ENCODE assay signal across 14 mouse cellular contexts in genomic region chr11:61337586-61337985, GRCm38 (mm10). TPM values are rescaled to one million over a fixed set of nuclear protein-coding genes. Genes with fewer than 3 reads are reported as not detected.
DNase-seq lines count a peak whose midpoint lies in the region; ATAC-seq and TF ChIP-seq lines count a peak whose summit lies in the region.
"Had no signal": no experiment of that assay in that cellular context is flagged by ENCODE, and none has a peak within 500 bp of the region (broad histone marks: within the 10 kb centered on the region; RNA-seq: fewer than 3 reads in every experiment).

No protein-coding gene starts in this region.

- peaks cover 7% of the 10 kb centered on the region for H3K4me1 ChIP-seq in heart, embryonic 10.5 days
- no peaks in the 10 kb centered on the region for H3K4me1 ChIP-seq in liver, embryonic 14.5 days (replicated peaks; ENCODE audit: control insufficient read depth in 2 of 2, insufficient read depth in 2 of 2, low read length in 1 of 2)
- H3K4me1 ChIP-seq in liver, embryonic 11.5 days (replicated peaks; ENCODE audit: control insufficient read depth, insufficient read depth, low read length), result 0 out of 2 replicates have a peak, but pooled peaks cover 3% of the 10 kb centered on the region

- H3K27me3 ChIP-seq in heart, embryonic 10.5 days (ENCODE audit: insufficient read depth, poor library complexity, severe bottlenecking), result peaks cover 30% of the 10 kb centered on the region
- H3K27me3 ChIP-seq in liver, embryonic 14.5 days (ENCODE audit: control insufficient read depth, insufficient read depth, low read length), result peaks cover 12% of the 10 kb centered on the region
- peaks cover 23% of the 10 kb centered on the region for H3K27me3 ChIP-seq in liver, embryonic 11.5 days (replicated peaks; ENCODE audit: control insufficient read depth, insufficient read depth, low read length)

- peak; percentile 5 for DNase-seq in heart, adult 8-10 months (ENCODE audit: low spot score)
- DNase-seq in heart, embryonic 10.5 days (ENCODE audit: low spot score), result no peak
- DNase-seq in liver, embryonic 14.5 days (ENCODE audit: low read depth in 3 of 3, low spot score in 3 of 3), result no peak
- DNase-seq in liver, embryonic 11.5 days (ENCODE audit: low spot score), result no peak
- DNase-seq in ES-CJ7 (ENCODE audit: low read depth, low spot score), result peak; percentile 53
- peak; percentile 43 for DNase-seq in naive thymus-derived CD4-positive, alpha-beta T cell, adult 2 months (ENCODE audit: low read depth)
- no peak for DNase-seq in frontal cortex, postnatal 14 days (ENCODE audit: low spot score in 2 of 2)
- no peak for DNase-seq in retina, embryonic 14.5 days (ENCODE audit: low spot score)
- DNase-seq: cerebellum, adult 11 months; gastrocnemius, postnatal 25 days had no signal

- no peak overlapping the region for H3K4me2 ChIP-seq in liver, embryonic 14.5 days (ENCODE audit: low read depth)
- H3K4me2 ChIP-seq in liver, embryonic 11.5 days, result no peak overlapping the region

- H3K4me3 ChIP-seq in heart, embryonic 10.5 days, result no peak overlapping the region
- H3K4me3 ChIP-seq in liver, embryonic 14.5 days (ENCODE audit: insufficient read depth in 1 of 2, low read depth in 2 of 2, low read length in 2 of 2), result no peak overlapping the region
- no peak overlapping the region for H3K4me3 ChIP-seq in liver, embryonic 11.5 days (ENCODE audit: low read depth, low read length)

- no peak overlapping the region for H3K27ac ChIP-seq in heart, embryonic 10.5 days
- H3K27ac ChIP-seq in liver, embryonic 14.5 days, result no peak overlapping the region
- no peak overlapping the region for H3K27ac ChIP-seq in liver, embryonic 11.5 days (ENCODE audit: low read depth, low read length)

- TF ChIP-seq EP300 in liver, embryonic 14.5 days (IDR thresholded peaks at IDR 0.05; ENCODE audit: low read depth), result no peak

- H3K36me3 ChIP-seq in heart, embryonic 10.5 days, result no peaks in the 10 kb centered on the region
- no peaks in the 10 kb centered on the region for H3K36me3 ChIP-seq in liver, embryonic 14.5 days (replicated peaks; ENCODE audit: control insufficient read depth, insufficient read depth, low read depth)
- H3K36me3 ChIP-seq in liver, embryonic 11.5 days (ENCODE audit: control insufficient read depth, insufficient read depth, low read length), result no peaks in the 10 kb centered on the region

- 74% methylated on average over 10 of the region's 10 CpGs for WGBS in heart, embryonic 10.5 days
- WGBS in liver, embryonic 14.5 days (ENCODE audit: insufficient replicate concordance), result 68% methylated on average over 10 of the region's 10 CpGs
- 71% methylated on average over 10 of the region's 10 CpGs for WGBS in liver, embryonic 11.5 days

- no peak overlapping the region for H3K9ac ChIP-seq in liver, embryonic 14.5 days (replicated peaks)
- H3K9ac ChIP-seq in liver, embryonic 11.5 days (ENCODE audit: low read depth, low read length), result no peak overlapping the region

- peak; percentile 27; the same call in 1 of the 2 replicates for TF ChIP-seq CTCF in liver, embryonic 14.5 days (IDR thresholded peaks at IDR 0.05; ENCODE audit: low read depth)

- ATAC-seq in liver, embryonic 14.5 days (ENCODE audit: insufficient read depth), result no peak
- no peak for ATAC-seq in liver, embryonic 11.5 days (replicated peaks; ENCODE audit: low FRiP score)
- ATAC-seq: forebrain, embryonic 14.5 days; inflammation-experienced regulatory T-cells, adult 6 months had no signal

- no peaks in the 10 kb centered on the region for H3K9me3 ChIP-seq in heart, embryonic 10.5 days
- no peaks in the 10 kb centered on the region for H3K9me3 ChIP-seq in liver, embryonic 14.5 days (ENCODE audit: control insufficient read depth, low read length)
- H3K9me3 ChIP-seq in liver, embryonic 11.5 days (ENCODE audit: control insufficient read depth, low read length), result no peaks in the 10 kb centered on the region

RNA-seq across cellular contexts. Expression of gene Slc47a2, which starts 5.1 kb away (rescaled TPM):
- under 1 TPM in 3 of 4 experiments, not detected in 1; 0.09 to 0.14 (median 0.13) TPM for total RNA-seq in heart, adult 8-10 months (2022)
- 0.20 TPM in 1 of 2 replicates, not detected in the other for polyA plus RNA-seq in heart, embryonic 10.5 days (2016; fragmentation: Nextera tagmentation; extraction: Ambion mirVana)
- polyA plus RNA-seq in liver, embryonic 14.5 days (2012; rRNA removed), result 0.12 and 0.21 TPM in 2 replicates
- polyA plus RNA-seq in liver, embryonic 14.5 days (2014; fragmentation: Nextera tagmentation; extraction: Ambion mirVana), result 0.10 TPM in 1 of 2 replicates, not detected in the other
- 0.07 TPM in 1 of 2 replicates, not detected in the other for polyA plus RNA-seq in liver, embryonic 11.5 days (2014; fragmentation: Nextera tagmentation; extraction: Ambion mirVana)
- total RNA-seq: gastrocnemius, postnatal 25 days; heart, postnatal 25 days; neutrophil, adult 5-6 weeks had no signal
- polyA plus RNA-seq: forebrain, embryonic 14.5 days; inflammation-experienced regulatory T-cells, adult 6 months had no signal

RNA-seq across cellular contexts. Expression of gene Slc47a1, which starts 40.6 kb away (rescaled TPM):
- 10 to 100 TPM; 24.9 to 31.1 (median 29.5) TPM for total RNA-seq in heart, adult 8-10 months (2022)
- polyA plus RNA-seq in heart, embryonic 10.5 days (2016; fragmentation: Nextera tagmentation; extraction: Ambion mirVana), result 11.3 and 27.9 TPM in 2 replicates
- 5.8 and 6.2 TPM in 2 replicates for polyA plus RNA-seq in liver, embryonic 14.5 days (2012; rRNA removed)
- polyA plus RNA-seq in liver, embryonic 14.5 days (2014; fragmentation: Nextera tagmentation; extraction: Ambion mirVana), result 7.5 and 8.6 TPM in 2 replicates
- 1.4 TPM in 2 replicates for polyA plus RNA-seq in liver, embryonic 11.5 days (2014; fragmentation: Nextera tagmentation; extraction: Ambion mirVana)
- total RNA-seq: neutrophil, adult 5-6 weeks had no signal
- polyA plus RNA-seq: forebrain, embryonic 14.5 days; inflammation-experienced regulatory T-cells, adult 6 months had no signal

Comparison
In these comparisons a context has a peak if more than half of its experiments do, and no peak if none do; other contexts are left out.
1. DNase-seq: peak in heart, adult 8-10 months (single experiment), ES-CJ7 (single experiment) and naive thymus-derived CD4-positive, alpha-beta T cell, adult 2 months (single experiment); none in heart, embryonic 10.5 days (single experiment), liver, embryonic 14.5 days (0 of 3), liver, embryonic 11.5 days (single experiment), frontal cortex, postnatal 14 days (0 of 2) and retina, embryonic 14.5 days (single experiment).